ENCODE assay signal across 20 mouse cellular contexts in genomic region chr17:84297976-84298375, GRCm38 (mm10).
A peak's percentile ranks its signal among the peaks of the same experiment; 100 is the strongest.
DNase-seq lines count a peak whose midpoint lies in the region; ATAC-seq and TF ChIP-seq lines count a peak whose summit lies in the region.
"Had no signal": no experiment of that assay in that cellular context is flagged by ENCODE, and none has a peak within 500 bp of the region (broad histone marks: within the 10 kb centered on the region; RNA-seq: fewer than 3 reads in every experiment).

No protein-coding gene starts in this region.

- no peak overlapping the region for H3K4me3 ChIP-seq in kidney, adult 2 months (ENCODE audit: insufficient read depth, low read depth, low read length)
- H3K4me3 ChIP-seq in liver, adult 2 months (ENCODE audit: insufficient read depth, low read depth, low read length): no peak overlapping the region
- no peak overlapping the region for H3K4me3 ChIP-seq in liver, embryonic 12.5 days
- H3K4me3 ChIP-seq: embryonic facial prominence, embryonic 13.5 days; embryonic facial prominence, embryonic 15.5 days; erythroblast, embryonic 14.5 days; forebrain, embryonic 10.5 days; forebrain, embryonic 12.5 days had no signal

- no peaks in the 10 kb centered on the region for H3K79me2 ChIP-seq in liver, adult 2 months (ENCODE audit: control insufficient read depth, insufficient read depth, low read length)

- TF ChIP-seq CTCF in kidney, adult 2 months (conservative IDR thresholded peaks at IDR 0.05; ENCODE audit: insufficient read depth, insufficient read length, low read depth, low read length): no peak
- no peak for TF ChIP-seq CTCF in liver, adult 2 months (IDR thresholded peaks at IDR 0.05; ENCODE audit: low read depth, low read length)

- no peak for TF ChIP-seq POLR2A in kidney, adult 2 months (IDR thresholded peaks at IDR 0.05; ENCODE audit: low read depth, low read length)
- no peak for TF ChIP-seq POLR2A in liver, adult 2 months (IDR thresholded peaks at IDR 0.05; ENCODE audit: extremely low read depth, insufficient read depth, low read length)

- H3K27me3 ChIP-seq in kidney, adult 2 months (replicated peaks; ENCODE audit: control insufficient read depth, insufficient read depth, low read length): no peaks in the 10 kb centered on the region
- no peaks in the 10 kb centered on the region for H3K27me3 ChIP-seq in liver, adult 2 months (ENCODE audit: control insufficient read depth, insufficient read depth, low read length)
- no peaks in the 10 kb centered on the region for H3K27me3 ChIP-seq in liver, embryonic 12.5 days (replicated peaks)
- H3K27me3 ChIP-seq: embryonic facial prominence, embryonic 13.5 days; embryonic facial prominence, embryonic 15.5 days; forebrain, embryonic 12.5 days had no signal

- 92% methylated on average over 6 of the region's 6 CpGs for WGBS in kidney, adult 2 months
- 51% methylated on average over 6 of the region's 6 CpGs for WGBS in liver, adult 2 months
- WGBS in liver, embryonic 12.5 days (ENCODE audit: insufficient replicate concordance): 79% methylated on average over 6 of the region's 6 CpGs

- peaks cover 2% of the 10 kb centered on the region; the same call in 1 of the 2 replicates for H3K36me3 ChIP-seq in kidney, adult 2 months (ENCODE audit: control insufficient read depth, insufficient read depth, low read length)
- no peaks in the 10 kb centered on the region for H3K36me3 ChIP-seq in liver, adult 2 months (ENCODE audit: control insufficient read depth, insufficient read depth, low read length)
- H3K36me3 ChIP-seq in liver, embryonic 12.5 days: peaks cover 13% of the 10 kb centered on the region
- H3K36me3 ChIP-seq: embryonic facial prominence, embryonic 15.5 days; forebrain, embryonic 12.5 days had no signal

- no peaks in the 10 kb centered on the region for H3K9me3 ChIP-seq in liver, embryonic 12.5 days (replicated peaks)
- H3K9me3 ChIP-seq: embryonic facial prominence, embryonic 13.5 days; embryonic facial prominence, embryonic 15.5 days; forebrain, embryonic 10.5 days; forebrain, embryonic 12.5 days had no signal

- H3K27ac ChIP-seq in kidney, adult 2 months (ENCODE audit: insufficient read depth, low read depth, low read length): no peak overlapping the region
- H3K27ac ChIP-seq in liver, adult 2 months (replicated peaks; ENCODE audit: insufficient read depth, low read depth, low read length): no peak overlapping the region
- no peak overlapping the region for H3K27ac ChIP-seq in liver, embryonic 12.5 days
- H3K27ac ChIP-seq: embryonic facial prominence, embryonic 13.5 days; embryonic facial prominence, embryonic 15.5 days; forebrain, embryonic 10.5 days; forebrain, embryonic 12.5 days had no signal

- no peak overlapping the region for H3K4me2 ChIP-seq in liver, embryonic 12.5 days
- H3K4me2 ChIP-seq: embryonic facial prominence, embryonic 13.5 days; embryonic facial prominence, embryonic 15.5 days; forebrain, embryonic 12.5 days had no signal

- peak; percentile 55 for DNase-seq in kidney, adult 2 months
- DNase-seq in kidney, postnatal 4 days: no peak
- DNase-seq in liver, adult 2 months (ENCODE audit: extremely low read depth, low read depth, low spot score): peak; percentile 36
- no peak for DNase-seq in embryo, embryonic 11 days
- DNase-seq: adrenal gland, adult 2 months; adrenal gland, postnatal 10 days; adrenal gland, postnatal 25 days; cerebellum, adult 11-12 months; cerebellum, adult 2 months; cerebellum, adult 9-10 months; cerebellum, postnatal 10 days; cerebellum, postnatal 25 days had no signal

- ATAC-seq in liver, embryonic 12.5 days: no peak
- ATAC-seq: forebrain, embryonic 14.5 days; forebrain, embryonic 16.5 days had no signal

- H3K9ac ChIP-seq in liver, adult 2 months (ENCODE audit: low read depth, low read length): no peak overlapping the region
- H3K9ac ChIP-seq in liver, embryonic 12.5 days: no peak overlapping the region
- H3K9ac ChIP-seq: embryonic facial prominence, embryonic 13.5 days; embryonic facial prominence, embryonic 15.5 days; forebrain, embryonic 12.5 days had no signal

- H3K4me1 ChIP-seq in kidney, adult 2 months (ENCODE audit: control insufficient read depth, insufficient read depth, low read length): no peaks in the 10 kb centered on the region
- peaks cover 9% of the 10 kb centered on the region for H3K4me1 ChIP-seq in liver, adult 2 months (ENCODE audit: control insufficient read depth, insufficient read depth, low read length)
- no peaks in the 10 kb centered on the region for H3K4me1 ChIP-seq in liver, embryonic 12.5 days

Comparison
In these comparisons a context has a peak if more than half of its experiments do, and no peak if none do; other contexts are left out.
1. DNase-seq: peak in kidney, adult 2 months (single experiment) and liver, adult 2 months (single experiment); none in kidney, postnatal 4 days (0 of 2) and embryo, embryonic 11 days (single experiment).